Mouse (Mus musculus): ENCODE results near the gene Abcb6. TPM values are rescaled to one million over a fixed set of nuclear protein-coding genes. Genes with fewer than 3 reads are reported as not detected.
A peak's percentile ranks its signal among the peaks of the same experiment; 100 is the strongest.

The Abcb6 gene
- polyA plus RNA-seq, 1 experiment from 2014 or later = 17.1 TPM

- WGBS = 78% methylated on average over 4 of the region's 4 CpGs
- no peak for ATAC-seq
- Histone ChIP-seq H3K9me3 (ENCODE audit: control insufficient read depth) (no peaks in the 10 kb centered on the region), H3K27ac (ENCODE audit: low read depth, low read length) (no peak overlapping the region), H3K36me3 (ENCODE audit: control insufficient read depth, insufficient read depth) (peaks cover 56% of the 10 kb centered on the region), H3K9ac (ENCODE audit: low read depth, low read length) (no peak overlapping the region), H3K4me2 (replicated peaks; ENCODE audit: low read depth) (no peak overlapping the region), H3K27me3 (replicated peaks; ENCODE audit: control insufficient read depth, insufficient read depth, low read length) (no peaks in the 10 kb centered on the region), H3K4me3 (ENCODE audit: low read depth, low read length) (no peak overlapping the region), H3K4me1 (replicated peaks; ENCODE audit: control insufficient read depth, insufficient read depth, low read length) (0 out of 2 replicates have a peak, but pooled peaks cover 2% of the 10 kb centered on the region)
- TF ChIP-seq CTCF (IDR thresholded peaks at IDR 0.05; ENCODE audit: low read depth) = peak; percentile 47
Observed at GRCm38 (mm10) chr1:75182160-75182559, 2.0 kb upstream of the Abcb6 start.

- Histone ChIP-seq H3K4me1 (replicated peaks; ENCODE audit: control insufficient read depth, insufficient read depth, low read length) (0 out of 2 replicates have a peak, but pooled peaks cover 2% of the 10 kb centered on the region), H3K9ac (ENCODE audit: low read depth, low read length) (no peak overlapping the region), H3K4me3 (ENCODE audit: low read depth, low read length) (no peak overlapping the region), H3K36me3 (ENCODE audit: control insufficient read depth, insufficient read depth) (peaks cover 51% of the 10 kb centered on the region), H3K4me2 (replicated peaks; ENCODE audit: low read depth) (no peak overlapping the region), H3K27ac (ENCODE audit: low read depth, low read length) (no peak overlapping the region), H3K27me3 (replicated peaks; ENCODE audit: control insufficient read depth, insufficient read depth, low read length) (no peaks in the 10 kb centered on the region), H3K9me3 (ENCODE audit: control insufficient read depth) (no peaks in the 10 kb centered on the region)
- no peak for TF ChIP-seq CTCF (IDR thresholded peaks at IDR 0.05; ENCODE audit: low read depth)
- WGBS = 79% methylated on average over 4 of the region's 4 CpGs
- ATAC-seq = no peak
Observed at GRCm38 (mm10) chr1:75181377-75181870, 1.2 kb upstream of the Abcb6 start.

- WGBS = 20% methylated on average over 6 of the region's 7 CpGs
- H3K4me2 ChIP-seq (replicated peaks; ENCODE audit: low read depth) = peak overlapping the region; percentile 98
- 0 out of 2 replicates have a peak, but pooled peaks have one; percentile 20 for ATAC-seq
Observed at GRCm38 (mm10) chr1:75180741-75181140, 549 bp upstream of the Abcb6 start.

GRCm38 (mm10) chr1:75179334-75180104, 673 bp downstream of the Abcb6 start:
- Histone ChIP-seq H3K27me3 (replicated peaks; ENCODE audit: control insufficient read depth, insufficient read depth, low read length) (no peaks in the 10 kb centered on the region), H3K4me3 (ENCODE audit: low read depth, low read length) (peak overlapping the region; percentile 60), H3K4me2 (replicated peaks; ENCODE audit: low read depth) (peak overlapping the region; percentile 98), H3K4me1 (replicated peaks; ENCODE audit: control insufficient read depth, insufficient read depth, low read length) (0 out of 2 replicates have a peak, but pooled peaks cover 2% of the 10 kb centered on the region), H3K9ac (ENCODE audit: low read depth, low read length) (peak overlapping the region; percentile 38), H3K36me3 (ENCODE audit: control insufficient read depth, insufficient read depth) (peaks cover 47% of the 10 kb centered on the region), H3K27ac (ENCODE audit: low read depth, low read length) (no peak overlapping the region), H3K9me3 (ENCODE audit: control insufficient read depth) (no peaks in the 10 kb centered on the region)
- WGBS = 5% methylated on average over 23 of the region's 23 CpGs
- TF ChIP-seq CTCF (IDR thresholded peaks at IDR 0.05; ENCODE audit: low read depth) = no peak
- peak; percentile 37 for ATAC-seq

More at GRCm38 (mm10) chr1:75180741-75181140, 549 bp upstream of the Abcb6 start:
- Histone ChIP-seq H3K36me3 (ENCODE audit: control insufficient read depth, insufficient read depth) (peaks cover 50% of the 10 kb centered on the region), H3K27ac (ENCODE audit: low read depth, low read length) (peak overlapping the region; percentile 64; the same call in 1 of the 2 replicates), H3K4me3 (ENCODE audit: low read depth, low read length) (0 out of 2 replicates have a peak overlapping the region, but pooled peaks have one; percentile 60), H3K9ac (ENCODE audit: low read depth, low read length) (no peak overlapping the region), H3K4me1 (replicated peaks; ENCODE audit: control insufficient read depth, insufficient read depth, low read length) (0 out of 2 replicates have a peak, but pooled peaks cover 2% of the 10 kb centered on the region), H3K9me3 (ENCODE audit: control insufficient read depth) (no peaks in the 10 kb centered on the region), H3K27me3 (replicated peaks; ENCODE audit: control insufficient read depth, insufficient read depth, low read length) (no peaks in the 10 kb centered on the region)
- TF ChIP-seq CTCF (IDR thresholded peaks at IDR 0.05; ENCODE audit: low read depth) = no peak

- H3K4me2 ChIP-seq (replicated peaks; ENCODE audit: low read depth) = peak within 1 kb of the TSS; percentile 68
- WGBS = under 1% methylated on average over 59 of the region's 59 CpGs
- peak within 1 kb of the TSS; percentile 91 for H3K27ac ChIP-seq (ENCODE audit: low read depth, low read length)
- H3K4me1 ChIP-seq (replicated peaks; ENCODE audit: control insufficient read depth, insufficient read depth, low read length) = peaks cover 7% of the 10 kb centered on the region; the same call in 1 of the 2 replicates
- TF ChIP-seq CTCF (IDR thresholded peaks at IDR 0.05; ENCODE audit: low read depth) = 0 out of 2 replicates have a peak, but pooled peaks have one; percentile 32
- H3K9ac ChIP-seq (ENCODE audit: low read depth, low read length) = peak within 1 kb of the TSS; percentile 69
- H3K27me3 ChIP-seq (replicated peaks; ENCODE audit: control insufficient read depth, insufficient read depth, low read length) = no peaks in the 10 kb centered on the region
- peaks cover 39% of the 10 kb centered on the region for H3K36me3 ChIP-seq (ENCODE audit: control insufficient read depth, insufficient read depth)
- ATAC-seq = peak; percentile 99
- H3K9me3 ChIP-seq (ENCODE audit: control insufficient read depth) = no peaks in the 10 kb centered on the region
- peak within 1 kb of the TSS; percentile 84 for H3K4me3 ChIP-seq (ENCODE audit: low read depth, low read length)
Observed at GRCm38 (mm10) chr1:75168472-75169464, 11.4 kb downstream of the Abcb6 start, which contains the start of gene Zfand2b. Gene Zfand2b, plus strand, starts transcription at chr1:75168646.
